Mouse (Mus musculus): ENCODE measurements around the gene Anks3.

The Anks3 gene

DNA sequence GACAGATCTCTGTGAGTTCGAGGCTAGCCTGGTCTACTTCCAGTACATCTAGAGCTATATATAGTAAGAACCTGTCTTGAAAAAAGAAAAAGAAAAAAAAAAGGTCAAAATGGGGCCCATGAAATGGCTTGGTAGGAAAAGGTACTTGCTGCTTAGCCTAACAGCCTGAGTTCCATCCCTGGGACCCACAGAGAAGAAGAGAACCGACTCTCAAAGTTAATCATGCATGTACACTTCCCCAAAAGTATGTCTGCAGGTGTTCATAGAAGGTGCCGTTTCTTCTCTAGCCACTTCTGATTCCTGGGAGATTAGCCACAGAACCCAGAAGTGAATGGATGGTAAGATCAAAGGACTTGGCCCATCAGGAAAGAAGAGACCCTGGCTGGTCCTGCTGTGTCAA lies 4.4 kb upstream of the Anks3 start:
- no peak for DNase-seq (ENCODE audit: low read depth, low spot score)

DNA sequence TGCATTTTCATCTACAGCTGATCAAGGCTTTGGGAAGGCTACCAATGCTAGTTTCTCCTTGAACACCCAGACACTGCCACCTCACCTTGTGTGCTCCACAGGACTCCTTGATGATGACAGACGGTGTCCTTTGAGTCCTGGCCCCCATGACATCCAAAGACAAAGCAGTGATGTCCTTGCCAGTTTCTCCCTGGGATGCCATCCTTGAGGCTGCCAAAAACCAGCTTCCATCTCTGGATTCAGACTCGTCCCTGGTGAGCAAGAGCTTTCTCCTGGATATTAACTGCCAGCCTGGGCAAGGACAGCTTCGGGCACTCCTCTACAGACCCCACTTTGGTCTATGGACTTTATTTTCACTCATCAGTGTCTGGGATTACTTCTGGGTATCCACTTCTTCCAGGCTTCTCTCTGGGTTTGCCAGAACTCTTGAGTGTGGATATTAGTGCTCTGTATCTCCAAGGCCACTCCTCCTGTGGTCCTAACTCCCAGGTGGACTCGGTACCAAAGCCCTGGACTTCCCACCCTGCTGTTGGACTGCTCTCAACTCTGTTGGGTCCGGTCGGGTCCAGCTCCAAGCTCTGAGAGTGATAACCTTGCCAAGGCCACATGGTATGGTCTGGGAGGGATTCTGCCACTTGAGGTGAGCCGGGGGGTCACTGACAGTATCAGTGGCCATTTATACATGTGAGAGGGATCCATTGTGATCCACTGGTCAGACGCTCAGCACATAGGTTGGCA lies 1.6 kb upstream of the Anks3 start:
- no peak for DNase-seq (ENCODE audit: low read depth, low spot score)

DNA sequence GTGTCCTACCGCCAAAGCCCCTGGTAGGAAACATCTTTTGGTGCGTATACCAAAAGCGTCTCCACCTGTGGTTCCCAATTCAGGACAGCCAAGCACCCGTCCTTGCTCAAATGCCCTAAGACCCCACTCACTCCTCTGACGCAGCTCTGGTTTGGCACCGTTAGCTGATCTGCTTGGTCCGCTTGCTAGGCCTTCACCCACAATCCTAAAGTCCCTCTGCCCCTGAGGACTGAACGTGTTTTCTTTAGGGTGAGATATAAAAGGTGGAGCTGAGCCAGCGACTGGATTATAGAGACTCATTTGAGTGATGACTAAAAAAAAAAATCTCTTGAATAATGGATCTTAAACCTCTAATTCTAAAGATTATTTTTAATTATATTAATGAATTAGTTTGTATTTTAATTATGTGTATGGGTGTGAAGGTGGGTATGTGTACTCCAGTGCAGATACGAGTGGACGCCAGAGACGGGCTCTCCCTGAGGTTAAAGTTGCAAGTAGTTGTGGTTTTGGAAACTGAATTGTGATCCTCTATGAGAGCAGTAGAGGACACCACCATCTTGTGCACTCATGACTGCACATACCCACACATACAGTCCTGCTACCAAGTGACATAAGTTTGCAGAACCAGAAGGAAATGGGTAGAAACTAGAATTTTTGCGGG lies 856 bp upstream of the Anks3 start:
- DNase-seq (ENCODE audit: low read depth, low spot score), result peak; percentile 12

DNA sequence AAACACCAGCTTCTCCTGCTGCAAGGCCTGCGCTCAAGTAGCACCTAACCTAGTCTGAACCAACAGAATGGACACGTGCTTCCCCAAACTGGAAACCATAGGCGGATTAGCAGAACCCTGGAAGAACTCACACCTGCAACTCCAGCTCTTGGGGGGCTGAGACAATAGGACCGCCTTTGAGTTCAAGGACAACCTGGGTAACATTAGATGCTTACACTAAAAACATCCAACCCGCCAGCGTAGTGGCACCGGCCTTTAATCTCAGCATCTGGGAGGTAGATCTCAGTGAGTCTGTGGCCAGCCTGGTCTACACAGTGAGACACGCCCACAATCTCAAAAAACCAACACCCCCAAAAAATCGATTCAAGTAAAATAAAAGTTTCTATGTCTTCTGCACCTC lies 659 bp downstream of the Anks3 start:
- DNase-seq (ENCODE audit: low read depth, low spot score), result peak; percentile 23

DNA sequence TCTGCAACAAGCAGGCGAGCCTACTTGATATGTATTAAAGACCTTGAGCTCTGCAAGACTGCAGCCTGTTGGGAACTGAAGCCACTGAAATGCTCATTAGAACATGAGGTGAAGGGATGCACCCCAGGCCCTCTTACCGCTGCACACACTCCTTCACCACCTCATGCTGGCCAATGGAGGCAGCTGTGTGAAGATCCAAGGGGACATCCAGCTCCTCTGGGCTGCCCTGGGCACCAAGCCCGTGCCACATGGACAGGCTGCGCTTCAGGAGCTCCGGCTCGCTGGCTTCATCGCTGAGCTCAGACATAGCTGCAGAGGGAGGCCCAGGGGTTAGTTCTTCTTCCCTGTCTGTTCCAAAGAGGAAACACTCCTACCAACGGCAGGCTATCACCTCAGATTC lies 3.7 kb downstream of the Anks3 start:
- no peak for DNase-seq (ENCODE audit: low read depth, low spot score)

DNA sequence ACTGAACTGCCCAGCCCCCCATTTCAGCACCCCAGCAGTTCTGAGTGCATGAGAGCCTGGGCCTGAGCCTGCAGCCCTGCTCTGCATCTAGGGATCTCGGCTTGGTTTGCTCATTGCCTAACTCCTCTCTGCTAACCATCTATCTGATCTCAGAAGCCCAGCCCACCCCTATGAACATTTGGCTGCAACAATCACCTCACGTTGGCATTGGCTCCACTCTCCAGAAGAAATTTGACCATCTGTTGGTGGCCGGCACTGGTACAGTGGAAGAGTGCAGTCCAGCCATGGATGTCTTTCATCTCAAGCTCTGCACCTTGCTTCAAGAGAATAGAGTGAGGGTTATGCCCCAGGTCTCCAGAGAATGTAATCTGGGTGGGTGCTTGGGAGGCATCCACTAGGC lies 6.6 kb downstream of the Anks3 start:
- DNase-seq (ENCODE audit: low read depth, low spot score), result no peak

DNA sequence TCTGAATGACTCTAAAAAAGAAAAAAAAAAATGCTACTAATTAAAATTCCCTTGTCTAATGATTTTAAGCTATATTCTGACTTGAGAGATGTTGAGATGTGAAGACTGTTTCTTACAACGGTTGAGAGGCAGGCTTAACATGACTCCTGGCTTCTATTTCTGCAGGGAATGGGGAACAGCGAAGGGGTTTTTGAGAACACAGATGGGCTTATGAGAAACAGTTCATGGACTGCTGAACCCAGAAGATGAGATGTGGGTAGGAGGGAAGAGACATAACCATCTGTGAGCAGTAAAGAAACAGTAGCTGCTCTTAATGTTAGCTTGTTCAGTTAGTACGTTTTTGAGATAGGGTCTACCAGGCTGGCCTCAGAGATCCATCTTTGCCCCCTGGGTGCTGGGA lies 7.4 kb downstream of the Anks3 start:
- no peak for DNase-seq (ENCODE audit: low read depth, low spot score)

DNA sequence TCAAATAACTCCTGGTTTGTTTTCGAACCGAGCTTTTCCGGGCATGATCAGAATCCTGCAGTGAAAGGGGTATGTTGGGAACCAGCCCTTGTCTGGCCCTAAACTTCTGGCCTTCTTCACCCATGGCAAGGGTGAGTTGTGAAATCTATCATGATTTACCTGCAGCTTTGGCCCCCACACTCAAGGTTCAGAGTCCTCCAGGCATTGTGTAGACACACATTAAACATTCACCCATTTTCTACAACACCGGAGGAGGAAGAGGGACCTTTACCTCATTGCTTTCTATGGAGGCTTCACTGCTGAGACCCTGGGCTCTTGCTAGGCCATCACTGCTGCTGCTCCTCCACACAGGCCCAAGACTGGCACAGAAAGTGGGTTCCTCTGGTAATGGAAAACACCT lies 16.6 kb downstream of the Anks3 start:
- no peak for DNase-seq (ENCODE audit: low read depth, low spot score)

DNA sequence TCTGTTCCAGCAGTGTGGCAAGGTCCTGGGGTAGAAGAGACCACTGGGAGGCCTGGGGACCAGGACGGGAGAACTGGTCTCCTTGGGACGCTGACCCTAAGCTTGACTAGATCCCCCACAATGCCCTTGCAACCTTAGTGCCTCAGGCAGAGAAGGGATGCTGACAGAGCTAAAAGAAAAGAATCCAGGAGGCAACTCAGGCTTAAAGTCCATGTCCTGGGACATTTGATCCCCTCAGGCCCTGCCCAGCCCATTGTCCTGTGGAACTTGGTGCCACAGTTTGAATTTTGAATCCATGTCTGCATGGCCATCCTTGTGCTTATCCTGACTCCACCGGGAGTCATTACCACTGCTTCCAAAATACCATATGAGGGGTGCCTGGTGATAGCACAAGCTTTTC lies 17.9 kb downstream of the Anks3 start:
- no peak for DNase-seq (ENCODE audit: low read depth, low spot score)

DNA sequence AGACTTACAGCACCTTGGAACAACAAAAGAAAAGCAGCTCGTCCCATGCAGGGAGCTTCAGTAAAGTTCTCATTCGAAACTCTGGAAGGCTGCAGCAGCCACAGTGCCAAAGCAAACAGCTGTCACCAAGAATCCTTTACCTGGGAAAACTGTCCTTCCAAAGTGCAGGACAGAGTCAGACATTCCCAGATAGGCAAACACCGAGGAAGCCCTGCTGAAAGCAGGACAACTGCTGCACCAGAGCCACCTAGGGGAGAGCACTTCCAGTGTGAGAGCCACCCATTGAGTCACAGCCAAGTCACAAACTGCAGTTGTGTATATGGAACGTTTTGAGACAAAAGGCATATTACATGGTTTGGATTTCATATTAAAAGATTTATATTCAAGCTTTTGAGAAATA lies 18.6 kb downstream of the Anks3 start:
- DNase-seq (ENCODE audit: low read depth, low spot score), result no peak

DNA sequence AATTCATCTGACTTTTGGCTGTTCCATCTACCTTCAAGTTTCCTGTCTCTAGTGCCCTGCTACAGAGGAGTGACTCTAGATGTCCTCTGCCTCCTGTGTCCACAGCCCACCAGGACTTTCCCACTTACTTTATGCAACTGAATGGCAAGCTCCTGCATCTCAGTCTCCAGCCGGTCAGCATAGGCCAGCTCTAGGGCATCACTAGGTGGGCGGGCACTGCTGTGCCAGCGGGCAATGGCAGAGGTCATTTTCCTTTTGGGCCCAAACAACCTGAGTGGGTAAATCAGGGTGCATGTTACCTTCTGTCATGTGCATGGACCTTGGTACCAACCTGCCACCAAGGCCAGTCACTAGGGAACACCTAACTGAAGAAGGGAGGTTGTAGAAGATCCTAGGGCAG lies 20.6 kb downstream of the Anks3 start:
- DNase-seq (ENCODE audit: low read depth, low spot score), result no peak

DNA sequence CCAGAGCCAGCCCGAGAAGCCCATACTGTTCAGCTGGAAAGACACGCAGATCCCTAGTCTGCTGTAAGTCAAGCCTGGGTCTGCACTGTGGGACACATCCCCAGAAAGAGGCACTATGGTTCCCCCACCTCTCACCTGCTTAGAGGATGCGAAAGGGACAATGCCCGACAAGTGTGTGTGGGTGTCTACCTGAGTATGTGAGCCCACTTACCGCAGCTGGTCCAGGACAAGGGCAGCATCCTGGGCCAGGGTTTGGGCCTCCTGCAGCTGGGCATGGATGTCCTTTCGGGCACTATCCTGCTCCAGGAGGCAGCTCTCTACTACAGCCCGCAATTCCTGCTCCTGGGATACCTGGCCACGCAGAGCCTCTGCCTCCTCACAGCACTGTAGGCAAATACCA lies 21.1 kb downstream of the Anks3 start:
- DNase-seq (ENCODE audit: low read depth, low spot score), result no peak

DNA sequence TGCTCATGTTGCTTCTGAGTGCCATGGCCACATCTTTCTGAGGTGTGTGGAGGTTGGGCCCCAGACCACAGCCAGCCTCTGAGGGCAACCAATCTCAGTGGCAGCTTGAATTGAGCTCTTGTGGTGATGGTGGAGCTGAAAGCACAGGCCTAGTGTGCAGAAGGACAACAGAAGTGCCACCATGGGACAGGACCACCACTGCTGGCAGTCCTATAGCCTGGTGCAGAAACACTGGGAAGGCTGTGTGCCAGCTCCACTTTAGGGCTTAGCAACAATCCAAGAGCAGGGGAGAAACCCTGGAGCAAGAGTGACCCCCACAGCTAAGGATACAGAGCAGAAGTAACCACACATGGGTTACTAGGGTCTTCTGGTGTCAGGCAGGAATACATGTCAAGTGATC lies 23.0 kb downstream of the Anks3 start:
- no peak for DNase-seq (ENCODE audit: low read depth, low spot score)

DNA sequence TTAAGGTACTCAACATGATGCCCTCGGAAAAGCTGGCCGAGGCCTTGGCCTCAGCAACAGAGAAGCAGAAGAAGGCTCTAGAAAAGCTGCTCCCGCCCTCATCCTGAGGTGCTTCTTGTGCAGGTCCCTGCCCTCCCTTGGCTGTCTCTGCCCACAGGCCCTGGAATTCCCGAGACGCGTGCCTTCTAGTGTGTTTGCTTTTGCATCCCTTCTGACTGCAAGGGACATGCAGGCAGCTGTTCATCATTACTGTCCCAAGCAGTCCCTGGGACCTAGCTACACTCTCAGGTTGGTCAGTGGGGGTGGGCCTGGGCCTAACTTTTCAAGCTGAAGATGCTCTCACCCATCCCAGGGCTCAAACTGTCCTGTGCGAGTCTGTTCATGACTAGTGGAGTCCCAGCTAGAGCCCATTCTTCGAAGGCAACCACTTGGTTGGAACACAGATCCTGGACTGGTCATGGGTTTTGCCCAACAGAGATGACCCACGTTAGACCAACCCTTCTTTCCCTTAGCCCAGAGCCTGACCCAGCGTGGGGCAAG lies 23.6 kb downstream of the Anks3 start:
- no peak for DNase-seq (ENCODE audit: low read depth, low spot score)

DNA sequence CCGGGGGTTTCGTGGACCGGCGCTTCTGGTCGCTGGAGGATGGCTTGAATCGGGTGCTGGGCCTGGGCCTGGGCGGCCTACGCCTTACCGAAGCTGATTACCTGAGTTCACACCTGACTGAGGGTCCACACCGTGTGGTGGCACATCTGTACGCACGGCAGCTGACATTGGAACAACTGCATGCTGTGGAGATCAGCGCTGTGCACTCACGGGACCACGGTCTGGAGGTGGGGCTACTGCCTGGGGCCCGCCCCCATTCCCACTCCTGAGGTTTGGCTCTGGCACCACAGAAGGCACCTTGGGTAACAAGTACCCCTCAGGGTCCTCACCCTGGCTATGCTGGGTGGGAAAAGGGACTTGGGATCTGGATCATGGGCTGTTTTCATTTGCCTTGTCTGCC lies 24.6 kb downstream of the Anks3 start:
- DNase-seq (ENCODE audit: low read depth, low spot score), result peak; percentile 47

DNA sequence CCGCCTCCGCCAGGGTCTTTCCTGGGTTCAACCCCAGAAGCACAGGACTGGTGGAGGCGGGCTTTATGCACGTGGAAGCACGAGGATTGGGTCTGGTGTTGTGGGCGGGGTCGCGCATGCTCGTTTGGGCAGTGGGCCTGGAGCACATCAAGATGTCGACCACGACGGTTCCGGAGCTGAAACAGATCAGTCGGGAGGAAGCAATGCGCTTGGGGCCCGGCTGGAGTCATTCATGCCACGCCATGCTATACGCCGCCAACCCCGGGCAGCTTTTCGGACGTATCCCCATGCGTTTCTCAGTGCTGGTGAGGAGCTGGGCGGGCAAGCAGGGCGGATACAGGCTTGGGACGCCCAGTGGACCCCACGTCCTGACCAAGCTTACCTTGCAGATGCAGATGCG lies 25.0 kb downstream of the Anks3 start:
- peak; percentile 98 for DNase-seq (ENCODE audit: low read depth, low spot score)

DNA sequence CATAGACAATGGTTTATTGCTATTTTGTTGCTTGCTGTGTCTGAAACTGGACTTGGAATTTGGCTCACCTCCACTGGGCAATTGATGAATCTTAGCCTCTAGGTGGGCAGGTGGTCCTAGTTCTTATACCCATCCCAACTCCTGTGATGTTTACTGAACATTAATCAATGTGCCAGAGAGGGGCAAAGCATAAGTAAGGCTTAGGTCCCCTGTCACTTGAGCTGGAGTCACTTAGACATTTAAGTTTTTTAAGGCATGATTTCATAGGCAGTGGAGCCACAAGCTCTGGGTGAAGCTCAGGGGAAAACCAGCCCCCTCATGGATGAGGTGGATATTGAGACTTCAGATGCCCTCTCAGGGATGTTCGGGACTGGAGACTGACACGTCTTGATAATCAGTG lies 25.5 kb downstream of the Anks3 start, which contains the start of gene Nudt16l1:
TSS of gene Nudt16l1 (plus strand) at position 301 of the 400 bp plus-strand sequence.
- DNase-seq (ENCODE audit: low read depth, low spot score), result no peak

DNA sequence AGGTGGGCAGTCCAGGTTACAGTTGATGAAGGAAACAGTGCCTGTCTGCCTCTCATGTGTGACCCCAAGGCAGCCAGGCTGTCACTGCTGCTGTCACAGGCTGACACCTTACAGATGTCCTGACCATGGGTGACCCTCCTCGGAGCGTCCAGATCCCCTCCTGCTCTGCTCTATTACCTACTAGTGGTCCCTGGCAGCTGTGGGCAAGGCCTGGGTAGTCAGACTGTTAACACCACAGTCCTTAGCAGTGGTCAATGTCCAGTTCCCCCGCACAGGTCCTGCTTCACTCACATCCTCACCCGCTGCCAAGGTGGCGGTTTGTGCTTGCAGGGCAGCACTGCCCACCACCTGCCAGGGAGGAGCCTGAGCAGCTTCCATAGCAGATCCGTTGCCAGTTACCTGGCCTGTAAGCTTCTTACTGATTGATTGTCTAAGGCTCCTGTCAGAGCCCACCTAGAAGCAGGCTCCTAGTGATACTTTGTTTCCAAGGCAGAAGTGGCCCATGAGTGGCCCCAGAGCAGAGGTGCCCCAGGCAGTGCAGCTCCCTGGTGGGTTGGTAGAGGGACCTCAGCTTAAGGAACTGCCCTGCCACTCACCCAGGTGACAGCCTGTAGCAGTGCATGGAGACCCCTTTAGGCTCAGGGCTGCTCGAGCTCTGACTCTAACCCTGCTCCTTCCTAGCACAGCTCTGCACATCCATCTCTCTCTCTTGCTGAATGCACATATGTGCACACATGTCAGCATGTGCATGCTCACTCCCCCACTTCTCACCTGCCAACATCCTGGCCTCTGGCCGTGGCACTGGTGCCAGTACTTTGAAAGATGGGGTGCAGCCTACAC lies 26.4 kb downstream of the Anks3 start:
- DNase-seq (ENCODE audit: low read depth, low spot score), result no peak

DNA sequence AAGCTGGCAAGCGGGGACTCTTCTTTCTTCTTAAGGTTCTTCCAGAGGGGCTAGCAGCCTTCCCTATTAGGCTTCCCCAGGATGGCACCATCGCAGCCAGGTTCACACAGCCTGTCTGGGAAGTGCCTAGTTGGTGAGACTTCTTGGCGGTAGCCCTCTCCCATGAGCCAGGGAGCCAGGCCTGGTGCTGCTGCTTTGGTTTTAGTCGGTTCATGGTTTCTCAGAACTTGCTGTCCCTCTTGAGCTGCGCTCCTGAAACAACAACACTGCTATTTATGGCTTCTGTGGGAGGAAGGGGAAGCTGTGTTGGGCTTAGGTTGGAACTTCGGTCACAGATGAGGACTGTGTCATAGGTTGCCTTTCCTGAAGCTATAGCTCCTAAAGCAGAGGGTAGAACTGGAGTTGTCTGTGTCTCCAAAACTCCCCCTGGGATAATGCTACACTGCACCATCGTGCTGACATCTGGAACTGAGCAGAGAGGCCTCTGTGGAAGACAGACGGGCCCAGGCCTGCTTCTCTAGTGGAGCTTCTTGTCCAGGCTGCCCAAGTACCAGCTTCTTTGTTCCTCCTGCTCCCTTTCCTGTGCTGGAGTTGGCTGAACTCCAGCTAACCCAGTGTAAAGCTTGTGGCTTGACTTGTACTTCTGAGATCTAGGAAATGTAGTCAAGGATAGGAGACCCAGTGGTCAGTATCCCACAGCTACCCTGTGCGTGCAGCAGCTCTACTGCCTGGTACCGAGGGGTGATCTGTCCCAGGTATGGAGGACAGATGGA lies 27.9 kb downstream of the Anks3 start:
- DNase-seq (ENCODE audit: low read depth, low spot score), result no peak

DNA sequence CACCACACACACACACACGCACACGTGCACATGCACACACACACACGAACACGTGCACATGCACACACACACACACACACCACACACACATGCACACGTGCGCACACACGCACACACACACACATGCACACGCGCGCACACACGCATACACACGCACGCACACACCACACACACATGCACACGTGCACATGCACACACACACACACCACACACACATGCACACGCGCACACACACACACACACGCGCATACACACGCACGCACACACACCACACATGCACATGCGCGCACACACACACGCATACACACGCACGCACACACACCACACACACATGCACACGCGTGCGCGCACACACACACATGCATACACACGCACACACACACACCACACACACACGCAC lies 28.6 kb downstream of the Anks3 start:
- no peak for DNase-seq (ENCODE audit: low read depth, low spot score)

DNA sequence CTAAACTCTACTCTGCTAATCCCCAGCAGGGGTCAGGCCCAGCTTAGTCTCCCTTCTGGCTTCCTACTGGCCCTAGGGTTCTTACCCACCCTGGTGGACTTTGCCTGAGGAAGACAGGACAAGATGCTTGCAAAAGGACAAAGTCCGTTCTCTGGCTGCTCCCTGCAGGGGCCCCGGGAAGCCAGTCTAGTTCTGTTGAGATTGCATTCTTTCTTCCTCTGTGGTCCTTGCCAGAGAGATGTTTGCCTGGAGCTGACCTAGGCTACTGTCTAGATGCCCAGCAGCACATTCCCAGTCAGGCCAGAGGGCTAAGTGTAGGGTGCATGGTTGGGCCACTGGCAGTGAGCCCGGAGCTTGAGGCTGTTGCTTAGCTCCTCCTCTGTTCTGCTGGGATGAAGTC lies 31.6 kb downstream of the Anks3 start:
- no peak for DNase-seq (ENCODE audit: low read depth, low spot score)

DNA sequence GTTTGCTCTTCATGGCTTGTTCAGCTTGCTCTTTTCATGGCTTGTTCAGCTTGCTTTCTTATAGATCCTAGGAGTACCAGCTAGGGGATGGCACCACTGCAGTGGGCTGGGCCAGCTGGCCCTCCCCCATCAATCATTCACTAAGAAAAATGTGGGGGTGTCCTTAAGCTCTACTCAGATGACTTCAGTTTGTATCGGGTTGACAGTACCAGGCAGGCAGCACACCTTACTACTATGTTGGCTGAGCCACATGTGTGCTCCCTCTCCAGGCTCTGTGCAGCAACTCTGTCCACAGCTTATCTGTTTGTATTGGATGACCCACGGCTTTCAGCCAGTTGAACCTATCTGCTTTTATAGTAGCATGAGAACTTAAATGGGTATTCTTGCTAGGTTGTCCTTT lies 35.5 kb downstream of the Anks3 start:
- no peak for DNase-seq (ENCODE audit: low read depth, low spot score)

Measured in CD4-positive, CD25-positive, alpha-beta regulatory T cell, adult 2 months (primary cell).